Mouse (Mus musculus): Measurements from ENCODE around the gene AF067063. TPM values are rescaled to one million over a fixed set of nuclear protein-coding genes. Genes with fewer than 3 reads are reported as not detected.
A peak's percentile ranks its signal among the peaks of the same experiment; 100 is the strongest.
"Not testable (repeated sequence)": the region's sequence is repeated elsewhere in the genome, so short reads cannot be mapped to it uniquely, and the experiment has no call there.

Gene AF067063
- polyA plus RNA-seq, 1 experiment from 2014 or later, result not detected

- peak within 1 kb of the TSS; percentile 36; the same call in 1 of the 2 replicates for H3K4me2 ChIP-seq (replicated peaks; ENCODE audit: low read depth, low read length)
- H3K9me3 ChIP-seq (ENCODE audit: low read length); H3K9ac ChIP-seq (replicated peaks; ENCODE audit: low read depth); H3K27me3 ChIP-seq (replicated peaks; ENCODE audit: insufficient read depth, low read length); H3K36me3 ChIP-seq (ENCODE audit: insufficient read depth, low read length); H3K4me1 ChIP-seq (ENCODE audit: insufficient read depth, low read depth, low read length); H3K27ac ChIP-seq (ENCODE audit: low read length): not testable (repeated sequence)
- WGBS, result 12% methylated on average over 18 of the region's 25 CpGs
- peak within 1 kb of the TSS; percentile 17; the same call in 1 of the 2 replicates for H3K4me3 ChIP-seq (ENCODE audit: low read depth, low read length)
- ATAC-seq (peak; percentile 55), DNase-seq (ENCODE audit: low spot score) (peak; percentile 46)
- peak; percentile 62 for TF ChIP-seq CTCF (IDR thresholded peaks at IDR 0.05)
These were observed 5.5 kb upstream of the AF067063 start, which contains the start of gene D13Ertd608e for GRCm38 (mm10) chr13:119835320-119836056. D13Ertd608e (plus strand) TSS chr13:119836006.

DNA sequence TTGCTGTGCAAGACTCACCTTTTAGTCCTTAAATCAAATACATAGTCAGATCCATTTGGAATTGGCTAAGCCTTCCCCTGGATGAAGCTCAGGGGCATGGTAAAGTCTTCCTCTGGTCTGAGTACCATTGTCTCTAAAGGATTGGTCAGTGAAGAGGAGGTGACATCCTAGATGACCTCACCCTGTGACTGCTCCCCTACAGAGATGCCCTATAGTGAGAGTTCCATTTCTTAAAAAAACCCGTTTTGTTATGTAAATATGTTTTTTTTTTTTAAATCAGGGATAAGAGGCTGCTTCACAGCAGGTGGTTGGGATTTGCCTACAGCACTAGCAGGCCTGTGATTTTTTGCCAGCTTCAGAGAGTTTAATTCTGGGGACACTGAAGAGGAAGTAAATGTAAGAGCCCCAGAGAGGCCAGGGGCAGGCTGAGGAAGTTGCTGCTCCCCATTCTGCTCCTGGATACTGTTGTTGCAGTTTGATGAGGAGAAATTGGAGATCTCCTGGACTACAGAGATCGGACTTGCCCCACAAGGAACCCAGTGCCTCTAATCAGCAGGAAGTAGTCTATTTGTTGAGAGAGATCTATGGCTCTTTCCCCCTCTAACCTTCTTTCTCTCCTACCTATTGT lies 12.3 kb downstream of the AF067063 start:
- H3K4me2 ChIP-seq (replicated peaks; ENCODE audit: low read depth, low read length), result no peak overlapping the region
- TF ChIP-seq EP300 (IDR thresholded peaks at IDR 0.05) (no peak), CTCF (IDR thresholded peaks at IDR 0.05) (no peak)
- WGBS, result 27% methylated on average over 2 of the region's 2 CpGs
- no peak overlapping the region for H3K27ac ChIP-seq (ENCODE audit: low read length)
- H3K27me3 ChIP-seq (replicated peaks; ENCODE audit: insufficient read depth, low read length), result no peaks in the 10 kb centered on the region
- no peak for DNase-seq (ENCODE audit: low spot score)
- H3K9me3 ChIP-seq (ENCODE audit: low read length), result no peaks in the 10 kb centered on the region
- no peak overlapping the region for H3K9ac ChIP-seq (replicated peaks; ENCODE audit: low read depth)
- H3K4me1 ChIP-seq (ENCODE audit: insufficient read depth, low read depth, low read length), result no peaks in the 10 kb centered on the region
- ATAC-seq, result no peak
- H3K36me3 ChIP-seq (ENCODE audit: insufficient read depth, low read length), result no peaks in the 10 kb centered on the region
- no peak overlapping the region for H3K4me3 ChIP-seq (ENCODE audit: low read depth, low read length)

DNA sequence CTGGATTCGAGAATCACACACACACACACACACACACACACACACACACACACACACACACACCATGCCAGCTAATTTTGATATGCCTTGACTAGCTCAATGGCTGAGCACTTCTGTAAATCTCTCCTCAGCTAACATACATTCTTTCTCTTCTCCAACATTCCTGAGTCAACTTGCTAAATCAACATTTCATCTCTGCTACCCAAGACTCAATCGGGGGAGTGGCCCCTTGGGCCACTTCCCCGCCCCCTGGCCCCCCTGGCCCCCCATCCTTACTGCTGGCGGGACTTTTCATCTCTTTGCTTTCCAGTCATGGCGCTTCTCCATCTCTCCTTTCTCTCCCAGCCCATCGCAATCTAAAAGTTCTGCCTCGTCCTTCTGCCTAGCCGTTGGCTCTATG lies 13.2 kb downstream of the AF067063 start:
- TF ChIP-seq CTCF (IDR thresholded peaks at IDR 0.05) (no peak), EP300 (IDR thresholded peaks at IDR 0.05) (no peak)
- 33% methylated on average over 8 of the region's 8 CpGs for WGBS
- ATAC-seq, result no peak
- H3K9me3 ChIP-seq (ENCODE audit: low read length), result no peaks in the 10 kb centered on the region
- no peaks in the 10 kb centered on the region for H3K36me3 ChIP-seq (ENCODE audit: insufficient read depth, low read length)
- no peaks in the 10 kb centered on the region for H3K4me1 ChIP-seq (ENCODE audit: insufficient read depth, low read depth, low read length)
- no peak overlapping the region for H3K9ac ChIP-seq (replicated peaks; ENCODE audit: low read depth)
- DNase-seq (ENCODE audit: low spot score), result no peak
- no peak overlapping the region for H3K27ac ChIP-seq (ENCODE audit: low read length)
- H3K27me3 ChIP-seq (replicated peaks; ENCODE audit: insufficient read depth, low read length), result no peaks in the 10 kb centered on the region
- no peak overlapping the region for H3K4me2 ChIP-seq (replicated peaks; ENCODE audit: low read depth, low read length)
- no peak overlapping the region for H3K4me3 ChIP-seq (ENCODE audit: low read depth, low read length)

DNA sequence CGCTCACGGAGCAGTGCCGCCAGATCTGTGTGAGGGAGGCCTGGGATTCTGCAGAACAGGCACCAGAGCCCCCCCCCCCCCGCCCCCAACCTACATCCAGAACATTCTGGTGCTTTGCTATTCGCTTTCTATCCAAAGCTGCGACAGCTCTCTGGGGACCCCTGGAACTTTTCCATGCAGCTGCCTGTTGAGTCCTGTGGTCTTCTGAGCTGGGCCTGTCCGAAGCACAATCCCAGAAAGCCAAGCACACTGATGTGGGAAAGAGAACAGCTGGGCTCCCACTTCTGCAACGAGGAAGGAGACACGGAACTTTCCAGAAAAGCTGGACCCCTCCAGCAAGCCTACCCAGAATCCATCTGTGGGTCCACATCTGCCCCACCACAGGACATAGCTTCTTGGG lies 20.0 kb downstream of the AF067063 start:
- no peaks in the 10 kb centered on the region for H3K9me3 ChIP-seq (ENCODE audit: low read length)
- H3K36me3 ChIP-seq (ENCODE audit: insufficient read depth, low read length), result no peaks in the 10 kb centered on the region
- no peak overlapping the region for H3K27ac ChIP-seq (ENCODE audit: low read length)
- H3K9ac ChIP-seq (replicated peaks; ENCODE audit: low read depth), result no peak overlapping the region
- no peaks in the 10 kb centered on the region for H3K4me1 ChIP-seq (ENCODE audit: insufficient read depth, low read depth, low read length)
- H3K4me2 ChIP-seq (replicated peaks; ENCODE audit: low read depth, low read length), result no peak overlapping the region
- H3K27me3 ChIP-seq (replicated peaks; ENCODE audit: insufficient read depth, low read length), result no peaks in the 10 kb centered on the region
- no peak overlapping the region for H3K4me3 ChIP-seq (ENCODE audit: low read depth, low read length)
- ATAC-seq, result no peak
- no peak for DNase-seq (ENCODE audit: low spot score)
- TF ChIP-seq EP300 (IDR thresholded peaks at IDR 0.05), result no peak
- 81% methylated on average over 9 of the region's 9 CpGs for WGBS

- Histone ChIP-seq H3K9ac (replicated peaks; ENCODE audit: low read depth) (no peak overlapping the region), H3K9me3 (ENCODE audit: low read length) (no peaks in the 10 kb centered on the region), H3K4me2 (replicated peaks; ENCODE audit: low read depth, low read length) (no peak overlapping the region), H3K27me3 (replicated peaks; ENCODE audit: insufficient read depth, low read length) (no peaks in the 10 kb centered on the region), H3K4me3 (ENCODE audit: low read depth, low read length) (no peak overlapping the region), H3K36me3 (ENCODE audit: insufficient read depth, low read length) (no peaks in the 10 kb centered on the region), H3K27ac (ENCODE audit: low read length) (no peak overlapping the region), H3K4me1 (ENCODE audit: insufficient read depth, low read depth, low read length) (no peaks in the 10 kb centered on the region)
- WGBS, result 71% methylated on average over 2 of the region's 2 CpGs
- DNase-seq (ENCODE audit: low spot score) (peak; percentile 8), ATAC-seq (no peak)
- no peak for TF ChIP-seq EP300 (IDR thresholded peaks at IDR 0.05)
- TF ChIP-seq CTCF (IDR thresholded peaks at IDR 0.05), result no peak
These were observed 21.1 kb downstream of the AF067063 start for GRCm38 (mm10) chr13:119808937-119809336.

GRCm38 (mm10) chr13:119797656-119798055 lies 32.4 kb downstream of the AF067063 start:
- no peaks in the 10 kb centered on the region for H3K4me1 ChIP-seq (ENCODE audit: insufficient read depth, low read depth, low read length)
- no peak overlapping the region for H3K9ac ChIP-seq (replicated peaks; ENCODE audit: low read depth)
- WGBS, result 37% methylated on average over 4 of the region's 4 CpGs
- no peaks in the 10 kb centered on the region for H3K27me3 ChIP-seq (replicated peaks; ENCODE audit: insufficient read depth, low read length)
- H3K27ac ChIP-seq (ENCODE audit: low read length), result no peak overlapping the region
- no peak for TF ChIP-seq CTCF (IDR thresholded peaks at IDR 0.05)
- no peak for TF ChIP-seq EP300 (IDR thresholded peaks at IDR 0.05)
- ATAC-seq, result no peak
- no peak overlapping the region for H3K4me2 ChIP-seq (replicated peaks; ENCODE audit: low read depth, low read length)
- no peak for DNase-seq (ENCODE audit: low spot score)
- no peaks in the 10 kb centered on the region for H3K36me3 ChIP-seq (ENCODE audit: insufficient read depth, low read length)
- no peaks in the 10 kb centered on the region for H3K9me3 ChIP-seq (ENCODE audit: low read length)
- no peak overlapping the region for H3K4me3 ChIP-seq (ENCODE audit: low read depth, low read length)

All from lung, postnatal 0 days (tissue).